Mouse (Mus musculus): ENCODE measurements at regions not wholly inside any gene's neighbourhood (a gene's known extent, or its start where the extent isn't known, plus 50 kb on each side); places are given as distances from the start of the nearest gene placed in this dataset.

DNA sequence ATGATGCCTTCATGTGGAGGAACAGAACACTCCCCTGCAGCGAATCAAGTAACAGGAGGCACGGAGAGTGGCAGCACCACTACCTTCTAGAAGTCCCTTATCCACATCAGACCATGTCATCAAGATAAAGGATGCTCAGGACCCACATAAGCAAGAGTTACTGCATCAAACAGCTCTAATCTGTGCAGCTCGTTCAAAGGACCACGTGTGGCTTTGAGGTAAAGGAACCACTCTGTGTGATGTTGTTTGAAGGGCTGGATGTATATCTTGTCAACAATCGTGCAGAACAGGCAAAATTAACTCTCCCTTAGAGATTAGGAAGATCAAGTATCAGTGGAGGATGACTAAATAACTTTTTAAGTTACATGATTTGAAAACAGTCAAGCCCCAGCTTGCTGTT lies 68.8 kb upstream of the Cd44 start:
- no peak for TF ChIP-seq CTCF (IDR thresholded peaks at IDR 0.05; ENCODE audit: control insufficient read depth, insufficient read depth, low read length)
- TF ChIP-seq POLR2A (IDR thresholded peaks at IDR 0.05; ENCODE audit: borderline replicate concordance, control insufficient read depth, low read depth, low read length): no peak
- H3K4me1 ChIP-seq (ENCODE audit: control insufficient read depth, insufficient read depth, low read length): peaks cover 1% of the 10 kb centered on the region
- WGBS: 71% methylated on average over 5 of the region's 5 CpGs
- H3K4me3 ChIP-seq (replicated peaks; ENCODE audit: control insufficient read depth, low read depth, low read length): no peak overlapping the region
- no peak overlapping the region for H3K27ac ChIP-seq (ENCODE audit: control insufficient read depth, insufficient read depth, low read depth, low read length, poor library complexity)

DNA sequence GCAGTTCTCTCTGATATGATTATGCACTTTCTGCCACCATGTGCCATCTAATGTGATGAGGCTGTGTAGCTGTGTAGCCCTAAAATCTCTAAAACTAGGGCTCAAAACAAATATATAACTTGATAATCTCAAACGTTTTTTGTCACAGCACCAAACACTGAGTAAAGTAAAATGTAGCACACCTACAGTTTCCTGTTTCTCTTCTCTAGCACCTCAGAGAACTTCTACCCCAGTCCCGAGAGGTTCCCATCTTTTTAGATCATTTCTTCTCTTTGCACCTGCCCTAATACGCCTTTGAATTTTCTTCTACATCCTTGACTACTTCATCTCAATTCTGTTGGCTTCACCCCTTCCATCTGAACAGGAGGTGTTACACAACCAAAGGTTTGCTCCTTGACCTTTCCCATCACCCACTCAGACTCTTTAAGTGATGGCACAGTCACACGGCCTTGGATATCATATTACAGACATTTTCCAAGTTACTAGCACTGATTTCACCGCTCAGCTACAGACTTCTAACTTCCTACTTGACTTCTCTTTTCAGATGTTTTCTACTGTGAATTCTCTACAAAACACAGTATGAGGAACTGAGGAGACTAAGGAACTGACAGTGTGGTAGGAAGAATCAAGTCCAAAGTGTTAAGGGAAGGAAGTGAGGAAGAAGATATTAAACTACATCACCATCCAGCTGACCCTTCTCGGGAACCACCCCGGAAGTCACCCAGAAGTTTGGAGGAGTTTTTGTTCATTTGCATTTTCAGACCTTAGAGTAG lies 66.7 kb upstream of the Cd44 start:
- TF ChIP-seq POLR2A (IDR thresholded peaks at IDR 0.05; ENCODE audit: borderline replicate concordance, control insufficient read depth, low read depth, low read length): no peak
- H3K4me3 ChIP-seq (replicated peaks; ENCODE audit: control insufficient read depth, low read depth, low read length): no peak overlapping the region
- H3K27ac ChIP-seq (ENCODE audit: control insufficient read depth, insufficient read depth, low read depth, low read length, poor library complexity): peak overlapping the region; percentile 65; the same call in 1 of the 2 replicates
- H3K4me1 ChIP-seq (ENCODE audit: control insufficient read depth, insufficient read depth, low read length): peaks cover 1% of the 10 kb centered on the region
- WGBS: 27% methylated on average over 7 of the region's 7 CpGs

DNA sequence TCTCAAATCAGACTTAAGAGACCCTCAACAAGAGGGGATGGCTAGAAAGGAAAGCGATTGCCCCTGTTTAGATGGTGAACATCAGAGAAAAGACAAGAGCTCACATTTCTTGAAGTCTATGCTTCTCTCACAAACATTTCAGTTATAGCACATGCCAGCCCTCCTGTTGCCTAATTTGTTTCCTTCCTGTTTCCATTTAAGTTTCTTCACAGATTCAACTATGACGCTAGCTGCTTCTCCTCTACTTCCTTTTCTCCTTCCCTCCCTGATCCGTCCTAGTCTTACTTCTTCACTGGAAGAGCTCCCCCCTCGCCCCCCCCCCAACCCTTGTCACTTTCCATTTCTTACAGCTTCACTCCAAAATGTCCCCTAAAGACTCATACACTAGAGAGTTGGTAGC lies 66.0 kb upstream of the Cd44 start:
- WGBS: 40% methylated on average over 4 of the region's 4 CpGs
- TF ChIP-seq POLR2A (IDR thresholded peaks at IDR 0.05; ENCODE audit: borderline replicate concordance, control insufficient read depth, low read depth, low read length): no peak
- no peak for TF ChIP-seq CTCF (IDR thresholded peaks at IDR 0.05; ENCODE audit: control insufficient read depth, insufficient read depth, low read length)
- peaks cover 1% of the 10 kb centered on the region; the same call in 1 of the 2 replicates for H3K4me1 ChIP-seq (ENCODE audit: control insufficient read depth, insufficient read depth, low read length)
- H3K4me3 ChIP-seq (replicated peaks; ENCODE audit: control insufficient read depth, low read depth, low read length): no peak overlapping the region
- peak overlapping the region; percentile 4; the same call in 1 of the 2 replicates for H3K27ac ChIP-seq (ENCODE audit: control insufficient read depth, insufficient read depth, low read depth, low read length, poor library complexity)

- WGBS: 45% methylated on average over 5 of the region's 5 CpGs
- no peak for TF ChIP-seq POLR2A (IDR thresholded peaks at IDR 0.05; ENCODE audit: borderline replicate concordance, control insufficient read depth, low read depth, low read length)
- no peak for TF ChIP-seq CTCF (IDR thresholded peaks at IDR 0.05; ENCODE audit: control insufficient read depth, insufficient read depth, low read length)
- Histone ChIP-seq H3K27ac (ENCODE audit: control insufficient read depth, insufficient read depth, low read depth, low read length, poor library complexity) (peak overlapping the region; percentile 81), H3K4me1 (ENCODE audit: control insufficient read depth, insufficient read depth, low read length) (peaks cover 2% of the 10 kb centered on the region; the same call in 1 of the 2 replicates), H3K4me3 (replicated peaks; ENCODE audit: control insufficient read depth, low read depth, low read length) (peak overlapping the region; percentile 50)
Observed at GRCm38 (mm10) chr2:102959067-102959645, 57.7 kb upstream of the Cd44 start.

GRCm38 (mm10) chr2:102958529-102958928 lies 57.1 kb upstream of the Cd44 start:
- peaks cover 2% of the 10 kb centered on the region; the same call in 1 of the 2 replicates for H3K4me1 ChIP-seq (ENCODE audit: control insufficient read depth, insufficient read depth, low read length)
- WGBS: 88% methylated on average over 9 of the region's 9 CpGs
- TF ChIP-seq POLR2A (IDR thresholded peaks at IDR 0.05; ENCODE audit: borderline replicate concordance, control insufficient read depth, low read depth, low read length): no peak
- no peak for TF ChIP-seq CTCF (IDR thresholded peaks at IDR 0.05; ENCODE audit: control insufficient read depth, insufficient read depth, low read length)
- no peak overlapping the region for H3K4me3 ChIP-seq (replicated peaks; ENCODE audit: control insufficient read depth, low read depth, low read length)
- peak overlapping the region; percentile 81; the same call in 1 of the 2 replicates for H3K27ac ChIP-seq (ENCODE audit: control insufficient read depth, insufficient read depth, low read depth, low read length, poor library complexity)

GRCm38 (mm10) chr2:102957811-102958210 lies 56.3 kb upstream of the Cd44 start:
- 86% methylated on average over 5 of the region's 5 CpGs for WGBS
- no peak overlapping the region for H3K27ac ChIP-seq (ENCODE audit: control insufficient read depth, insufficient read depth, low read depth, low read length, poor library complexity)
- no peak for TF ChIP-seq CTCF (IDR thresholded peaks at IDR 0.05; ENCODE audit: control insufficient read depth, insufficient read depth, low read length)
- peaks cover 2% of the 10 kb centered on the region; the same call in 1 of the 2 replicates for H3K4me1 ChIP-seq (ENCODE audit: control insufficient read depth, insufficient read depth, low read length)
- H3K4me3 ChIP-seq (replicated peaks; ENCODE audit: control insufficient read depth, low read depth, low read length): no peak overlapping the region

DNA sequence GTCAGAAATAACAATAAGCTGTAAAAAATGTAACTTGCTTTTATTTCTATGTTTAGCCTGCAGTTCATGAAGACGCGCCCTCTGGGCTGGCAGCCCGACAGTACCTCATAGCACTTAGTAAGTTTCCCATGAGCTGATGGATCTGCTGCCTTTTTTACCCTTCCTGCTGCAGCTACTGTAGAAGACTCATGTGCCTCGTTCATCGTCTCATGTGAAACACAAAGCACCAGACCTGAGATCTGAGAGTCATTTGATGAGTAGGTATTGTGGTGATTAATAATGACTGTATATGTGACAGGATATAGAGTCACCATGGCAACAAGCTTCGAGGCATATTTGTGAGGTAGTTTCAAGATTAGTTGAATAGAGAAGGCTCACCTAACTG lies 55.4 kb upstream of the Cd44 start:
- Histone ChIP-seq H3K4me3 (replicated peaks; ENCODE audit: control insufficient read depth, low read depth, low read length) (no peak overlapping the region), H3K27ac (ENCODE audit: control insufficient read depth, insufficient read depth, low read depth, low read length, poor library complexity) (no peak overlapping the region), H3K4me1 (ENCODE audit: control insufficient read depth, insufficient read depth, low read length) (peaks cover 2% of the 10 kb centered on the region; the same call in 1 of the 2 replicates)
- WGBS: 74% methylated on average over 6 of the region's 6 CpGs
- TF ChIP-seq POLR2A (IDR thresholded peaks at IDR 0.05; ENCODE audit: borderline replicate concordance, control insufficient read depth, low read depth, low read length) (no peak), CTCF (IDR thresholded peaks at IDR 0.05; ENCODE audit: control insufficient read depth, insufficient read depth, low read length) (no peak)

GRCm38 (mm10) chr2:102956108-102956857 lies 54.8 kb upstream of the Cd44 start:
- TF ChIP-seq POLR2A (IDR thresholded peaks at IDR 0.05; ENCODE audit: borderline replicate concordance, control insufficient read depth, low read depth, low read length) (no peak), CTCF (IDR thresholded peaks at IDR 0.05; ENCODE audit: control insufficient read depth, insufficient read depth, low read length) (no peak)
- 86% methylated on average over 7 of the region's 7 CpGs for WGBS
- Histone ChIP-seq H3K27ac (ENCODE audit: control insufficient read depth, insufficient read depth, low read depth, low read length, poor library complexity) (no peak overlapping the region), H3K4me1 (ENCODE audit: control insufficient read depth, insufficient read depth, low read length) (peaks cover 2% of the 10 kb centered on the region; the same call in 1 of the 2 replicates), H3K4me3 (replicated peaks; ENCODE audit: control insufficient read depth, low read depth, low read length) (no peak overlapping the region)

Measured in bone marrow, adult 2 months (tissue).